28 mouse cellular contexts compared by ENCODE assay signal in genomic region chr8:54120115-54120514, GRCm38 (mm10). TPM values are rescaled to one million over a fixed set of nuclear protein-coding genes. Genes with fewer than 3 reads are reported as not detected.
DNase-seq lines count a peak whose midpoint lies in the region; ATAC-seq and TF ChIP-seq lines count a peak whose summit lies in the region.
"Had no signal": no experiment of that assay in that cellular context is flagged by ENCODE, and none has a peak within 500 bp of the region (broad histone marks: within the 10 kb centered on the region; RNA-seq: fewer than 3 reads in every experiment).

No protein-coding gene starts in this region.

- no peaks in the 10 kb centered on the region for H3K9me3 ChIP-seq in forebrain, embryonic 14.5 days (replicated peaks; ENCODE audit: control insufficient read depth, low read length)
- H3K9me3 ChIP-seq in forebrain, postnatal 0 days (ENCODE audit: low read length), result no peaks in the 10 kb centered on the region
- H3K9me3 ChIP-seq in neural tube, embryonic 12.5 days, result no peaks in the 10 kb centered on the region
- H3K9me3 ChIP-seq: embryonic facial prominence, embryonic 12.5 days; hindbrain, embryonic 15.5 days; midbrain, embryonic 12.5 days had no signal

- H3K4me2 ChIP-seq in forebrain, embryonic 14.5 days (ENCODE audit: low read length), result no peak overlapping the region
- no peak overlapping the region for H3K4me2 ChIP-seq in forebrain, postnatal 0 days (ENCODE audit: low read depth)
- H3K4me2 ChIP-seq in neural tube, embryonic 12.5 days (replicated peaks), result no peak overlapping the region
- H3K4me2 ChIP-seq: embryonic facial prominence, embryonic 12.5 days; heart, embryonic 11.5 days; hindbrain, embryonic 15.5 days; midbrain, embryonic 12.5 days had no signal

- no peak for ATAC-seq in forebrain, embryonic 14.5 days
- ATAC-seq in forebrain, postnatal 0 days, result no peak; the same call in 1 of the 2 replicates
- peak; percentile 29; the same call in 1 of the 2 replicates for ATAC-seq in neural tube, embryonic 12.5 days (ENCODE audit: low FRiP score, low read depth)
- ATAC-seq: intestine, embryonic 16.5 days had no signal

- H3K27ac ChIP-seq in forebrain, embryonic 14.5 days (ENCODE audit: low read depth, low read length), result no peak overlapping the region
- H3K27ac ChIP-seq in forebrain, postnatal 0 days (ENCODE audit: low read depth, low read length), result no peak overlapping the region
- no peak overlapping the region for H3K27ac ChIP-seq in neural tube, embryonic 12.5 days
- H3K27ac ChIP-seq: embryonic facial prominence, embryonic 12.5 days; hindbrain, embryonic 15.5 days; kidney, postnatal 0 days; liver, embryonic 14.5 days; midbrain, embryonic 12.5 days had no signal

- TF ChIP-seq CTCF in forebrain, postnatal 0 days (IDR thresholded peaks at IDR 0.05; ENCODE audit: low read depth), result no peak

- 90% methylated on average over 7 of the region's 7 CpGs for WGBS in forebrain, embryonic 14.5 days
- 84% methylated on average over 7 of the region's 7 CpGs for WGBS in forebrain, postnatal 0 days
- WGBS in neural tube, embryonic 12.5 days, result 90% methylated on average over 7 of the region's 7 CpGs

- peak; percentile 2 for DNase-seq in forebrain, embryonic 14.5 days (ENCODE audit: low spot score)
- no peak for DNase-seq in forebrain, postnatal 0 days
- DNase-seq in neural tube, embryonic 10.5 days (ENCODE audit: extremely low spot score, low spot score), result no peak
- DNase-seq in induced T-regulatory cell, adult 2 months (ENCODE audit: low read depth), result peak; percentile 1
- peak; percentile 25 for DNase-seq in splenic B cell, adult 2 months (ENCODE audit: low read depth, low spot score)
- DNase-seq in left cerebral cortex, adult 18-20 months (ENCODE audit: low spot score in 2 of 2), result no peak
- DNase-seq in right cerebral cortex, postnatal 4 days, result no peak
- DNase-seq: adrenal gland, postnatal 36 days; cerebellum, adult 8-10 months; cerebellum, postnatal 36 days; embryo, embryonic 11 days; gastrocnemius, postnatal 25 days; heart, adult 18-20 months; heart, postnatal 4 days; kidney, adult 8-10 months; layer of hippocampus, postnatal 36 days; liver; lung, adult 2 months; lung, postnatal 10 days; right cerebral cortex, adult 18-20 months had no signal

- no peaks in the 10 kb centered on the region for H3K36me3 ChIP-seq in forebrain, embryonic 14.5 days (ENCODE audit: control insufficient read depth, insufficient read depth, low read length)
- no peaks in the 10 kb centered on the region for H3K36me3 ChIP-seq in forebrain, postnatal 0 days (ENCODE audit: insufficient read depth)
- H3K36me3 ChIP-seq in neural tube, embryonic 12.5 days, result no peaks in the 10 kb centered on the region
- no peaks in the 10 kb centered on the region for H3K36me3 ChIP-seq in splenic B cell, adult 2 months (ENCODE audit: control insufficient read depth, insufficient read depth, low read length, poor library complexity, severe bottlenecking)
- H3K36me3 ChIP-seq: embryonic facial prominence, embryonic 12.5 days; hindbrain, embryonic 15.5 days; midbrain, embryonic 12.5 days had no signal

- no peaks in the 10 kb centered on the region for H3K27me3 ChIP-seq in forebrain, embryonic 14.5 days (replicated peaks; ENCODE audit: control insufficient read depth, insufficient read depth, low read length)
- H3K27me3 ChIP-seq in forebrain, postnatal 0 days (ENCODE audit: insufficient read depth, low read length), result no peaks in the 10 kb centered on the region
- no peaks in the 10 kb centered on the region for H3K27me3 ChIP-seq in neural tube, embryonic 12.5 days (replicated peaks)
- H3K27me3 ChIP-seq in splenic B cell, adult 2 months (ENCODE audit: control insufficient read depth, insufficient read depth, low read length, poor library complexity, severe bottlenecking), result no peaks in the 10 kb centered on the region
- H3K27me3 ChIP-seq: embryonic facial prominence, embryonic 12.5 days; hindbrain, embryonic 15.5 days; midbrain, embryonic 12.5 days had no signal

- no peak overlapping the region for H3K9ac ChIP-seq in forebrain, embryonic 14.5 days (ENCODE audit: low read length)
- H3K9ac ChIP-seq in forebrain, postnatal 0 days, result no peak overlapping the region
- no peak overlapping the region for H3K9ac ChIP-seq in neural tube, embryonic 12.5 days
- H3K9ac ChIP-seq: embryonic facial prominence, embryonic 12.5 days; hindbrain, embryonic 15.5 days; liver, embryonic 14.5 days; midbrain, embryonic 12.5 days had no signal

- no peaks in the 10 kb centered on the region for H3K4me1 ChIP-seq in forebrain, embryonic 14.5 days (ENCODE audit: control insufficient read depth, insufficient read depth, low read length)
- no peaks in the 10 kb centered on the region for H3K4me1 ChIP-seq in forebrain, postnatal 0 days (ENCODE audit: insufficient read depth)
- H3K4me1 ChIP-seq in neural tube, embryonic 12.5 days, result no peaks in the 10 kb centered on the region
- H3K4me1 ChIP-seq: embryonic facial prominence, embryonic 12.5 days; hindbrain, embryonic 15.5 days; midbrain, embryonic 12.5 days had no signal

- H3K4me3 ChIP-seq in forebrain, embryonic 14.5 days (ENCODE audit: low read depth, low read length), result no peak overlapping the region
- no peak overlapping the region for H3K4me3 ChIP-seq in forebrain, postnatal 0 days (ENCODE audit: low read depth, low read length)
- no peak overlapping the region for H3K4me3 ChIP-seq in neural tube, embryonic 12.5 days
- H3K4me3 ChIP-seq: embryonic facial prominence, embryonic 12.5 days; hindbrain, embryonic 15.5 days; midbrain, embryonic 12.5 days had no signal

RNA-seq across cellular contexts. Expression of gene Vegfc, which starts 42.7 kb away (rescaled TPM):
- 2.3 and 3.7 TPM in 2 replicates for polyA plus RNA-seq in forebrain, embryonic 14.5 days (2014; fragmentation: Nextera tagmentation; extraction: Ambion mirVana)
- total RNA-seq in forebrain, postnatal 0 days (2014; rRNA removed), result 8.2 and 8.8 TPM in 2 replicates
- polyA plus RNA-seq in forebrain, postnatal 0 days (2015; fragmentation: Nextera tagmentation; extraction: Ambion mirVana), result 4.7 and 4.9 TPM in 2 replicates
- 6.1 and 7.9 TPM in 2 replicates for polyA plus RNA-seq in neural tube, embryonic 12.5 days (2016; fragmentation: Nextera tagmentation; extraction: Ambion mirVana)
- total RNA-seq in left cerebral cortex, adult 18-20 months (2021), result 1 to 10 TPM; 2.1 to 4.8 TPM

Comparison
In these comparisons a context has a peak if more than half of its experiments do, and no peak if none do; other contexts are left out.
1. DNase-seq: peak in forebrain, embryonic 14.5 days (single experiment), induced T-regulatory cell, adult 2 months (single experiment) and splenic B cell, adult 2 months (single experiment); none in forebrain, postnatal 0 days (single experiment), neural tube, embryonic 10.5 days (single experiment), left cerebral cortex, adult 18-20 months (0 of 2) and right cerebral cortex, postnatal 4 days (single experiment).